9 mouse cellular contexts compared by ENCODE assay signal in the genomic region with DNA sequence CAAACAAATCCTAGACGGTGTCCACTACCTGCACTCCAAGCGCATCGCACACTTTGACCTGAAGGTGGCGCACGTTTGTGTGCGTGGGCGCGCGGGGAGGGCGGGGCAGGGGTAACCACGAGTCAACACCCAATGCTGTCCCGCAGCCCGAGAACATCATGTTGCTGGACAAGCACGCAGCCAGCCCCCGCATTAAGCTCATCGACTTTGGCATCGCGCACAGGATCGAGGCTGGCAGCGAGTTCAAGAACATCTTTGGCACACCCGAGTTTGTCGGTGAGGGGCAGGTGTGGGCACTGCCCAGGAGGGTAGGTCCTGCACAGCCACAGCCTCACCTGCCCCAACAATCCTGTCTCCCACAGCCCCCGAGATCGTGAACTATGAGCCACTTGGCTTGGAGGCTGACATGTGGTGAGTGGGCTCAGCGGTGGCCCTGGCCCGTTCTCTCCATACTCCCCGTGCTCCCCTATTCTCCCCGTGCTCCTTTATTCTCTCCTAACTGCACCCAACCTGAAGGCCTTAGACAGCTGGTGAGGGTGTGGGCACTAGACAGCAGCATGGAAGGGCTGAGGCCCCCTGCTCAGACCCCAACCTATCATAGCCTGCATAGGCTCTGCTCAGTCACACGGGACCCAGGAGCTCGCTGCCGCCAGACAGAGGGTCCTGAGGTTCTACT. TPM values are rescaled to one million over a fixed set of nuclear protein-coding genes. Genes with fewer than 3 reads are reported as not detected.
DNase-seq lines count a peak whose midpoint lies in the region; ATAC-seq and TF ChIP-seq lines count a peak whose summit lies in the region.
"Had no signal": no experiment of that assay in that cellular context is flagged by ENCODE, and none has a peak within 500 bp of the region (broad histone marks: within the 10 kb centered on the region; RNA-seq: fewer than 3 reads in every experiment).

No protein-coding gene starts in this region.

- peaks cover 31% of the 10 kb centered on the region for H3K4me1 ChIP-seq in thymus, adult 2 months (replicated peaks; ENCODE audit: control insufficient read depth, insufficient read depth, low read length)
- H3K4me1 ChIP-seq in limb, embryonic 15.5 days, result peaks cover 33% of the 10 kb centered on the region

- TF ChIP-seq POLR2A in thymus, adult 2 months (IDR thresholded peaks at IDR 0.05; ENCODE audit: control insufficient read depth, extremely low read depth, insufficient read depth, low read length, poor library complexity), result no peak

- H3K9ac ChIP-seq in limb, embryonic 15.5 days, result no peak overlapping the region

- DNase-seq in gastrocnemius, adult 2 months, result peak; percentile 65
- DNase-seq in gastrocnemius, adult 8-10 months (ENCODE audit: low spot score in 2 of 2), result no peak
- DNase-seq in thymus, adult 2 months, result no peak
- DNase-seq in thymus, postnatal 25 days, result no peak
- DNase-seq in thymus, postnatal 36 days, result peak; percentile 19 to 42
- no peak for DNase-seq in Muller cell, postnatal 12 days (ENCODE audit: inconsistent ontology term)

- no peaks in the 10 kb centered on the region for H3K9me3 ChIP-seq in limb, embryonic 15.5 days

- 89% methylated on average over 31 of the region's 31 CpGs for WGBS in thymus, adult 2 months
- WGBS in limb, embryonic 15.5 days, result 72% methylated on average over 31 of the region's 31 CpGs

- TF ChIP-seq CTCF in gastrocnemius, adult 2 months (IDR thresholded peaks at IDR 0.05), result peak; percentile 63
- TF ChIP-seq CTCF in thymus, adult 2 months (IDR thresholded peaks at IDR 0.05; ENCODE audit: borderline replicate concordance, control insufficient read depth, extremely low read depth, insufficient read depth, low read length, poor library complexity), result peak; percentile 17; the same call in 1 of the 2 replicates

- H3K4me3 ChIP-seq in gastrocnemius, adult 2 months, result no peak overlapping the region
- no peak overlapping the region for H3K4me3 ChIP-seq in thymus, adult 2 months (ENCODE audit: control insufficient read depth, insufficient read depth, low read length)
- no peak overlapping the region for H3K4me3 ChIP-seq in limb, embryonic 15.5 days

- intact Hi-C loops in gastrocnemius, adult 2 months (cut with DNase I), result no loop called here

- no peaks in the 10 kb centered on the region for H3K27me3 ChIP-seq in thymus, adult 2 months (ENCODE audit: control insufficient read depth, insufficient read depth, low read length)
- peaks cover 22% of the 10 kb centered on the region for H3K27me3 ChIP-seq in limb, embryonic 15.5 days

- ATAC-seq in limb, embryonic 15.5 days (ENCODE audit: insufficient number of reproducible peaks, low FRiP score, low TSS enrichment, low read depth), result no peak
- no peak for ATAC-seq in frontal cortex, adult (ENCODE audit: low TSS enrichment)

- peak overlapping the region; percentile 99; the same call in 1 of the 2 replicates for H3K27ac ChIP-seq in gastrocnemius, adult 2 months
- H3K27ac ChIP-seq in thymus, adult 2 months (ENCODE audit: control insufficient read depth, insufficient read depth, low read length), result no peak overlapping the region
- 0 out of 2 replicates have a peak overlapping the region, but pooled peaks have one; percentile 2 for H3K27ac ChIP-seq in limb, embryonic 15.5 days

- H3K4me2 ChIP-seq in limb, embryonic 15.5 days, result no peak overlapping the region

- H3K36me3 ChIP-seq in thymus, adult 2 months (ENCODE audit: control insufficient read depth, insufficient read depth, low read length), result no peaks in the 10 kb centered on the region
- peaks cover 48% of the 10 kb centered on the region for H3K36me3 ChIP-seq in limb, embryonic 15.5 days

RNA-seq across cellular contexts. Expression of a gene that starts 6.7 kb away (rescaled TPM):
- not detected for total RNA-seq in gastrocnemius, adult 2 months (2021)
- total RNA-seq in gastrocnemius, adult 8-10 months (2022), result not detected
- polyA plus RNA-seq in thymus, adult 2 months (2012; rRNA removed), result not detected in 2 replicates
- polyA plus RNA-seq in limb, embryonic 15.5 days (2015; fragmentation: Nextera tagmentation; extraction: Ambion mirVana), result not detected in 2 replicates
- total RNA-seq: neutrophil, adult 5-6 weeks had no signal

RNA-seq across cellular contexts. Expression of a gene that starts 7.6 kb away (rescaled TPM):
- total RNA-seq in gastrocnemius, adult 2 months (2021), result 10 to 100 TPM; 22.1 to 24.9 TPM
- 10 to 100 TPM; 25.2 to 31.5 (median 27.3) TPM for total RNA-seq in gastrocnemius, adult 8-10 months (2022)
- polyA plus RNA-seq in thymus, adult 2 months (2012; rRNA removed), result 95.9 and 103 TPM in 2 replicates
- 45.7 and 53.5 TPM in 2 replicates for polyA plus RNA-seq in limb, embryonic 15.5 days (2015; fragmentation: Nextera tagmentation; extraction: Ambion mirVana)

RNA-seq across cellular contexts. Expression of a gene that starts 11.5 kb away (rescaled TPM):
- total RNA-seq in gastrocnemius, adult 2 months (2021), result 10 to 100 TPM; 59.7 to 72.8 TPM
- total RNA-seq in gastrocnemius, adult 8-10 months (2022), result 100 to 1,000 TPM in 1 of 4 experiments, 10 to 100 TPM in 3; 15.3 to 106 (median 44.7) TPM
- polyA plus RNA-seq in thymus, adult 2 months (2012; rRNA removed), result 0.12 TPM in 1 of 2 replicates, not detected in the other
- 0.41 and 1.3 TPM in 2 replicates for polyA plus RNA-seq in limb, embryonic 15.5 days (2015; fragmentation: Nextera tagmentation; extraction: Ambion mirVana)
- total RNA-seq: neutrophil, adult 5-6 weeks had no signal

RNA-seq across cellular contexts. Expression of a gene that starts 13.9 kb away (rescaled TPM):
- total RNA-seq in gastrocnemius, adult 2 months (2021), result 1,000 to 10,000 TPM; 1,128 to 1,335 TPM
- total RNA-seq in gastrocnemius, adult 8-10 months (2022), result 1,000 to 10,000 TPM; 1,293 to 1,550 (median 1,345) TPM
- 2,100 and 2,369 TPM in 2 replicates for polyA plus RNA-seq in thymus, adult 2 months (2012; rRNA removed)
- 564 and 615 TPM in 2 replicates for polyA plus RNA-seq in limb, embryonic 15.5 days (2015; fragmentation: Nextera tagmentation; extraction: Ambion mirVana)

RNA-seq across cellular contexts. Expression of a gene that starts 22.7 kb away (rescaled TPM):
- total RNA-seq in gastrocnemius, adult 2 months (2021), result 10 to 100 TPM; 15.7 to 16.2 TPM
- 10 to 100 TPM; 14.0 to 19.0 (median 16.2) TPM for total RNA-seq in gastrocnemius, adult 8-10 months (2022)
- polyA plus RNA-seq in thymus, adult 2 months (2012; rRNA removed), result 67.6 and 72.9 TPM in 2 replicates
- polyA plus RNA-seq in limb, embryonic 15.5 days (2015; fragmentation: Nextera tagmentation; extraction: Ambion mirVana), result 48.0 and 50.6 TPM in 2 replicates

Comparison
In these comparisons a context has a peak if more than half of its experiments do, and no peak if none do; other contexts are left out.
1. DNase-seq: peak in gastrocnemius, adult 2 months (single experiment) and thymus, postnatal 36 days (2 of 2); none in gastrocnemius, adult 8-10 months (0 of 2), thymus, adult 2 months (single experiment), thymus, postnatal 25 days (single experiment) and Muller cell, postnatal 12 days (single experiment).